Comparison of ENCODE assay signal across 9 mouse cellular contexts in the genomic region with DNA sequence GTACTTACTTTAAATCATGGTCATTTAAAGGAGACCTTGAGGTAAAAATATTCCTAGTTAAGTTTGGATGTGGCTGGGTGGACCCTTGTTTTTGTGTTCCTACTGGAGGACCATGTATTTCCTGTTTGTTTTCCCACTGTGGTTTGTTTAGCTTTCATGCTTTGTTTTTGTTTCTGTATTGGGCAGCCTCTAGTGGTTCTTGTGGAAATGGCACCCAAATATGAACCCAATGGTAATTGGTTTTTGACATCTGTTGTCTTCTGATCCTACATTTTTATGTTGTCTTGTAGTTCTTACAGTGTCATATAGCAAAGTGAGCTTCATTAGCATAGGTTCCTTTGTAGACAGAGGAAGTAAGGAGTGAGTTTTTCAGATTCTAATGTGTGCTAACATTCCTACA.
DNase-seq lines count a peak whose midpoint lies in the region; ATAC-seq and TF ChIP-seq lines count a peak whose summit lies in the region.
"Had no signal": no experiment of that assay in that cellular context is flagged by ENCODE, and none has a peak within 500 bp of the region (broad histone marks: within the 10 kb centered on the region; RNA-seq: fewer than 3 reads in every experiment).

No protein-coding gene starts in this region.

- H3K79me2 ChIP-seq in CH12.LX (replicated peaks; ENCODE audit: control insufficient read depth, extremely low read depth, insufficient read depth, poor library complexity, severe bottlenecking) = no peaks in the 10 kb centered on the region

- no peaks in the 10 kb centered on the region for H3K36me3 ChIP-seq in hindbrain, embryonic 14.5 days (replicated peaks; ENCODE audit: control insufficient read depth, insufficient read depth)
- no peaks in the 10 kb centered on the region for H3K36me3 ChIP-seq in hindbrain, embryonic 13.5 days
- H3K36me3 ChIP-seq in CH12.LX (replicated peaks in 1 of 2; ENCODE audit: control insufficient read depth in 1 of 2, insufficient read depth in 1 of 2, low read length in 1 of 2) = peaks cover 0 to 23% of the 10 kb centered on the region in 2 experiments
- 0 out of 2 replicates have a peak, but pooled peaks cover 3% of the 10 kb centered on the region for H3K36me3 ChIP-seq in embryonic facial prominence, embryonic 14.5 days (ENCODE audit: control insufficient read depth, insufficient read depth, low read length)
- no peaks in the 10 kb centered on the region for H3K36me3 ChIP-seq in splenic B cell, adult 2 months (ENCODE audit: control insufficient read depth, insufficient read depth, low read length, poor library complexity, severe bottlenecking)
- H3K36me3 ChIP-seq: heart, embryonic 15.5 days had no signal

- TF ChIP-seq RAD21 in CH12.LX (IDR thresholded peaks at IDR 0.05; ENCODE audit: low read depth, low read length) = peak; percentile 68

- H3K4me1 ChIP-seq in hindbrain, embryonic 14.5 days (replicated peaks; ENCODE audit: control insufficient read depth, insufficient read depth, low read length) = 0 out of 2 replicates have a peak, but pooled peaks cover 3% of the 10 kb centered on the region
- peaks cover 6% of the 10 kb centered on the region for H3K4me1 ChIP-seq in hindbrain, embryonic 13.5 days (replicated peaks)
- no peaks in the 10 kb centered on the region for H3K4me1 ChIP-seq in CH12.LX (ENCODE audit: control insufficient read depth in 1 of 2, insufficient read depth in 2 of 2)
- H3K4me1 ChIP-seq in embryonic facial prominence, embryonic 14.5 days (ENCODE audit: control insufficient read depth, insufficient read depth, low read length) = no peaks in the 10 kb centered on the region
- H3K4me1 ChIP-seq: heart, embryonic 15.5 days had no signal

- H3K27ac ChIP-seq in hindbrain, embryonic 14.5 days = no peak overlapping the region
- H3K27ac ChIP-seq in hindbrain, embryonic 13.5 days = no peak overlapping the region
- no peak overlapping the region for H3K27ac ChIP-seq in CH12.LX (ENCODE audit: insufficient read depth, low read depth)
- no peak overlapping the region for H3K27ac ChIP-seq in embryonic facial prominence, embryonic 14.5 days (replicated peaks; ENCODE audit: low read depth, low read length)
- H3K27ac ChIP-seq: heart, embryonic 15.5 days had no signal

- TF ChIP-seq CTCF in CH12.LX (conservative IDR thresholded peaks at IDR 0.05 in 1 of 2, IDR thresholded peaks at IDR 0.05 in 1 of 2; ENCODE audit: low read depth in 2 of 2, low read length in 2 of 2) = peak; percentile 63 to 65

- in situ Hi-C loops in CH12.LX (cut with MboI; ENCODE audit: low pct_ligation_motif_present, low pct_unique_long_range_greater_than_20kb, low sequenced_read_pairs) = no loop called here

- DNase-seq in hindbrain, embryonic 14.5 days (ENCODE audit: low spot score) = peak; percentile 65
- DNase-seq in 3T3-L1 (ENCODE audit: low read depth, low spot score) = peak; percentile 68
- peak; percentile 17 for DNase-seq in CH12.LX (ENCODE audit: extremely low read depth)
- DNase-seq in embryonic facial prominence, embryonic 14.5 days (ENCODE audit: low spot score) = peak; percentile 27
- peak; percentile 13 for DNase-seq in splenic B cell, adult 2 months (ENCODE audit: low read depth, low spot score)
- no peak for DNase-seq in gastrocnemius, postnatal 14 days

- no peak for ATAC-seq in hindbrain, embryonic 14.5 days (ENCODE audit: low FRiP score)
- ATAC-seq in hindbrain, embryonic 13.5 days (ENCODE audit: low FRiP score) = no peak
- no peak for ATAC-seq in embryonic facial prominence, embryonic 14.5 days (ENCODE audit: low read depth)
- ATAC-seq in monocyte, adult 5-6 weeks (replicated peaks; ENCODE audit: insufficient number of reproducible peaks, low FRiP score, low TSS enrichment, poor library complexity, severe bottlenecking) = no peak

- H3K9ac ChIP-seq in hindbrain, embryonic 14.5 days = no peak overlapping the region
- no peak overlapping the region for H3K9ac ChIP-seq in hindbrain, embryonic 13.5 days
- no peak overlapping the region for H3K9ac ChIP-seq in CH12.LX (ENCODE audit: insufficient read depth, low read depth)
- no peak overlapping the region for H3K9ac ChIP-seq in embryonic facial prominence, embryonic 14.5 days (ENCODE audit: low read depth, low read length)
- H3K9ac ChIP-seq: heart, embryonic 15.5 days had no signal

- no peak for TF ChIP-seq EP300 in CH12.LX (IDR thresholded peaks at IDR 0.05; ENCODE audit: low read length)

- TF ChIP-seq POLR2A in CH12.LX (IDR thresholded peaks at IDR 0.05; ENCODE audit: low read depth, low read length) = no peak

- H3K27me3 ChIP-seq in hindbrain, embryonic 14.5 days (ENCODE audit: control insufficient read depth, insufficient read depth, low read length) = no peaks in the 10 kb centered on the region
- no peaks in the 10 kb centered on the region for H3K27me3 ChIP-seq in hindbrain, embryonic 13.5 days
- no peaks in the 10 kb centered on the region for H3K27me3 ChIP-seq in CH12.LX (replicated peaks)
- no peaks in the 10 kb centered on the region for H3K27me3 ChIP-seq in embryonic facial prominence, embryonic 14.5 days (replicated peaks; ENCODE audit: control insufficient read depth, insufficient read depth, low read length)
- H3K27me3 ChIP-seq in splenic B cell, adult 2 months (ENCODE audit: control insufficient read depth, insufficient read depth, low read length, poor library complexity, severe bottlenecking) = no peaks in the 10 kb centered on the region
- H3K27me3 ChIP-seq: heart, embryonic 15.5 days had no signal

- H3K9me3 ChIP-seq in hindbrain, embryonic 14.5 days (ENCODE audit: control insufficient read depth, low read length) = no peaks in the 10 kb centered on the region
- no peaks in the 10 kb centered on the region for H3K9me3 ChIP-seq in hindbrain, embryonic 13.5 days
- H3K9me3 ChIP-seq in CH12.LX (replicated peaks; ENCODE audit: low read length) = no peaks in the 10 kb centered on the region
- H3K9me3 ChIP-seq in embryonic facial prominence, embryonic 14.5 days (ENCODE audit: control insufficient read depth, low read length) = no peaks in the 10 kb centered on the region
- H3K9me3 ChIP-seq: heart, embryonic 15.5 days had no signal

- intact Hi-C loops in gastrocnemius, postnatal 14 days (cut with DNase I; ENCODE audit: low total_unique reads) = loop anchor here (5.0 to 10.0 kb wide), 2 partner anchors 265 to 517 kb away; no protein-coding TSS in a partner anchor

- no peak overlapping the region for H3K4me2 ChIP-seq in hindbrain, embryonic 14.5 days (replicated peaks)
- no peak overlapping the region for H3K4me2 ChIP-seq in hindbrain, embryonic 13.5 days
- H3K4me2 ChIP-seq in CH12.LX (ENCODE audit: insufficient read depth, low read depth, poor library complexity, severe bottlenecking) = no peak overlapping the region
- H3K4me2 ChIP-seq in embryonic facial prominence, embryonic 14.5 days (ENCODE audit: low read depth, low read length) = no peak overlapping the region
- H3K4me2 ChIP-seq: heart, embryonic 15.5 days had no signal

- no peak overlapping the region for H3K4me3 ChIP-seq in hindbrain, embryonic 14.5 days (replicated peaks; ENCODE audit: low read length)
- no peak overlapping the region for H3K4me3 ChIP-seq in hindbrain, embryonic 13.5 days
- H3K4me3 ChIP-seq in CH12.LX (replicated peaks in 1 of 3; ENCODE audit: low read depth in 2 of 3, low read length in 2 of 3, poor library complexity in 1 of 3) = no peak overlapping the region
- no peak overlapping the region for H3K4me3 ChIP-seq in embryonic facial prominence, embryonic 14.5 days (ENCODE audit: low read depth, low read length)
- H3K4me3 ChIP-seq: heart, embryonic 15.5 days had no signal

- dilution Hi-C loops in CH12.LX (cut with MboI; ENCODE audit: extremely low pct_ligation_motif_present, extremely low pct_unique_long_range_greater_than_20kb, low sequenced_read_pairs) = no loop called here

TF ChIP-seq in CH12.LX, 34 proteins besides CTCF, POLR2A, EP300 and RAD21:
- TF ChIP-seq IRF4 (IDR thresholded peaks at IDR 0.05; ENCODE audit: low read depth, low read length) = no peak
- peak; percentile 59 for TF ChIP-seq SMC3 (IDR thresholded peaks at IDR 0.05; ENCODE audit: low read depth, low read length)
